Mouse (Mus musculus) myocyte (in vitro differentiated cells): ENCODE measurements around the gene Ttc24.

Experiments used
- E2F4 ChIP-seq: IDR thresholded peaks from one replicate; pipeline ENCODE4 v1.6.1; 2011; ENCODE audit warnings: mild to moderate bottlenecking, control low read depth, moderate library complexity; ENCODE audit not compliant: insufficient read depth
- MAX ChIP-seq: IDR thresholded peaks from one replicate; pipeline ENCODE4 v1.6.1; 2011; ENCODE audit warnings: low read depth, mild to moderate bottlenecking, control low read depth
- MYOD1 ChIP-seq, 3 experiments: IDR thresholded peaks; one replicate each; pipeline ENCODE4 v1.6.1; 2011; ENCODE audit warnings: control low read depth in 2 of 3, low read depth in 2 of 3, mild to moderate bottlenecking in 2 of 3, moderate library complexity in 1 of 3; ENCODE audit not compliant: insufficient read length in 2 of 3, control insufficient read depth in 1 of 3
- MYOG ChIP-seq, 3 experiments: IDR thresholded peaks; one replicate each; pipeline ENCODE4 v1.6.1; 2011; ENCODE audit warnings: control low read depth in 2 of 3, low read depth in 2 of 3, mild to moderate bottlenecking in 2 of 3; ENCODE audit not compliant: insufficient read length in 2 of 3, control insufficient read depth in 1 of 3, insufficient read depth in 1 of 3
- POLR2A ChIP-seq: IDR thresholded peaks from one replicate; pipeline ENCODE4 v1.6.1; 2011; ENCODE audit warnings: low read depth, mild to moderate bottlenecking, control low read depth, moderate library complexity; ENCODE audit not compliant: insufficient read length
- POLR2AphosphoS2 ChIP-seq: IDR thresholded peaks from one replicate; pipeline ENCODE4 v1.6.1; 2011; ENCODE audit warnings: low read depth, control low read depth; ENCODE audit not compliant: insufficient read length
- TCF3 ChIP-seq: IDR thresholded peaks from one replicate; pipeline ENCODE4 v1.6.1; 2011; ENCODE audit warnings: low read depth, control low read depth; ENCODE audit not compliant: insufficient read length

DNA sequence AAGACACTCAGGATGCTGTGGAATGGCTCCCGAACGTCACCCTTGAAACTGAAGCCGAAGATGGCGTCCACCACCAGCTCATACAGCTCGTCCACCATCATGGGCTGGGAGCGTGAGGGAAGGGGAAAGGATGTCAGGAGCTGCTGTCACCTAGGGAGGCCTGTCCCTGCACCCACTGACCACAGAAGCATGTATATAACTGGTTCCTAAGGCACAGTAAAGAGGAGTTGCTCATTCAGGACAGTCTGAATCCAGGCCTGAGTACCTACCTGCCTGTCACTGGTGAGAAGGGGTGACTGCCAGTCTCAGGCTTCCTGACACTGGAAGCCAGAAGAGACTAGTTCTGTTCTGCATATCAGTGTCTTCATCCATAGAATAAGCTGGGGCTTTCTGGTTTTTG lies 21.1 kb downstream of the Ttc24 start:
- TF ChIP-seq POLR2A, result no peak
- TF ChIP-seq TCF3, result no peak
- no peak for TF ChIP-seq POLR2AphosphoS2
- no peak for TF ChIP-seq MYOD1 (IDR thresholded peaks at IDR 0.05; ENCODE audit: control insufficient read depth in 1 of 3, insufficient read length in 2 of 3, low read depth in 2 of 3)
- TF ChIP-seq MYOG (IDR thresholded peaks at IDR 0.05; ENCODE audit: control insufficient read depth in 1 of 3, insufficient read depth in 1 of 3, insufficient read length in 2 of 3, low read depth in 2 of 3), result no peak
- TF ChIP-seq E2F4, result no peak
- TF ChIP-seq MAX, result no peak
